Mouse (Mus musculus): ENCODE data around the gene Homer2. TPM values are rescaled to one million over a fixed set of nuclear protein-coding genes. Genes with fewer than 3 reads are reported as not detected.

Homer2 gene
- polyA plus RNA-seq, 1 experiment from 2014 or later: 19.5 TPM

Other genes with a start within 250 kb of the Homer2 start
- gene Ap3b2, start 213.6 kb downstream of the Homer2 start, polyA plus RNA-seq (2014; fragmentation: Nextera tagmentation; extraction: Ambion mirVana): 5.5 and 5.6 TPM in 2 replicates
- gene BC048679, start 209.2 kb downstream of the Homer2 start, polyA plus RNA-seq (2014; fragmentation: Nextera tagmentation; extraction: Ambion mirVana): not detected in 2 replicates
- 0.13 and 0.17 TPM in 2 replicates for gene Fsd2, start 140.6 kb downstream of the Homer2 start, polyA plus RNA-seq (2014; fragmentation: Nextera tagmentation; extraction: Ambion mirVana)
- 5.0 and 7.3 TPM in 2 replicates for gene Whamm, start 136.3 kb downstream of the Homer2 start, polyA plus RNA-seq (2014; fragmentation: Nextera tagmentation; extraction: Ambion mirVana)
- gene Ramac, start 55.4 kb upstream of the Homer2 start, polyA plus RNA-seq (2014; fragmentation: Nextera tagmentation; extraction: Ambion mirVana): 131 and 134 TPM in 2 replicates
- 52.2 and 55.6 TPM in 2 replicates for gene 3110040N11Rik, start 82.0 kb upstream of the Homer2 start, polyA plus RNA-seq (2014; fragmentation: Nextera tagmentation; extraction: Ambion mirVana)
- 80.0 and 81.8 TPM in 2 replicates for gene Btbd1, start 121.9 kb upstream of the Homer2 start, polyA plus RNA-seq (2014; fragmentation: Nextera tagmentation; extraction: Ambion mirVana)
- gene Gm10160, start 148.3 kb upstream of the Homer2 start, polyA plus RNA-seq (2014; fragmentation: Nextera tagmentation; extraction: Ambion mirVana): not detected in 2 replicates
- 8.7 and 12.5 TPM in 2 replicates for gene Tm6sf1, start 151.5 kb upstream of the Homer2 start, polyA plus RNA-seq (2014; fragmentation: Nextera tagmentation; extraction: Ambion mirVana)
- gene Hdgfl3, start 226.9 kb upstream of the Homer2 start, polyA plus RNA-seq (2014; fragmentation: Nextera tagmentation; extraction: Ambion mirVana): 20.2 and 20.5 TPM in 2 replicates

Measured in stomach, embryonic 14.5 days (tissue).